Mouse (Mus musculus): ENCODE results near the gene Kdm4c. TPM values are rescaled to one million over a fixed set of nuclear protein-coding genes. Genes with fewer than 3 reads are reported as not detected.

Kdm4c gene
- polyA plus RNA-seq, 1 experiment from 2014 or later, result 14.0 TPM

- Histone ChIP-seq H3K9ac (ENCODE audit: low read length) (no peak overlapping the region), H3K27me3 (ENCODE audit: control insufficient read depth, insufficient read depth, low read length) (no peaks in the 10 kb centered on the region), H3K4me1 (ENCODE audit: control insufficient read depth, insufficient read depth, low read length) (no peaks in the 10 kb centered on the region), H3K36me3 (ENCODE audit: control insufficient read depth, insufficient read depth, low read length) (no peaks in the 10 kb centered on the region), H3K9me3 (ENCODE audit: control insufficient read depth, low read length) (no peaks in the 10 kb centered on the region), H3K4me2 (ENCODE audit: low read depth) (no peak overlapping the region), H3K27ac (ENCODE audit: low read depth, low read length) (no peak overlapping the region), H3K4me3 (ENCODE audit: low read depth, low read length) (no peak overlapping the region)
- no peak for DNase-seq (ENCODE audit: low spot score)
- 87% methylated on average over 3 of the region's 3 CpGs for WGBS
- no peak for ATAC-seq (ENCODE audit: insufficient read depth, low FRiP score, low TSS enrichment)
These were observed 45.6 kb downstream of the Kdm4c start for GRCm38 (mm10) chr4:74287851-74288250.

GRCm38 (mm10) chr4:74294726-74295125 lies 52.4 kb downstream of the Kdm4c start:
- Histone ChIP-seq H3K36me3 (ENCODE audit: control insufficient read depth, insufficient read depth, low read length) (no peaks in the 10 kb centered on the region), H3K4me1 (ENCODE audit: control insufficient read depth, insufficient read depth, low read length) (no peaks in the 10 kb centered on the region), H3K27me3 (ENCODE audit: control insufficient read depth, insufficient read depth, low read length) (no peaks in the 10 kb centered on the region), H3K4me2 (ENCODE audit: low read depth) (no peak overlapping the region), H3K9me3 (ENCODE audit: control insufficient read depth, low read length) (no peaks in the 10 kb centered on the region), H3K9ac (ENCODE audit: low read length) (no peak overlapping the region), H3K4me3 (ENCODE audit: low read depth, low read length) (no peak overlapping the region), H3K27ac (ENCODE audit: low read depth, low read length) (no peak overlapping the region)
- ATAC-seq (ENCODE audit: insufficient read depth, low FRiP score, low TSS enrichment) (no peak), DNase-seq (ENCODE audit: low spot score) (no peak)
- WGBS, result 84% methylated on average over 3 of the region's 3 CpGs

- Histone ChIP-seq H3K4me1 (ENCODE audit: control insufficient read depth, insufficient read depth, low read length) (no peaks in the 10 kb centered on the region), H3K27me3 (ENCODE audit: control insufficient read depth, insufficient read depth, low read length) (no peaks in the 10 kb centered on the region), H3K36me3 (ENCODE audit: control insufficient read depth, insufficient read depth, low read length) (no peaks in the 10 kb centered on the region), H3K9ac (ENCODE audit: low read length) (no peak overlapping the region), H3K9me3 (ENCODE audit: control insufficient read depth, low read length) (no peaks in the 10 kb centered on the region), H3K27ac (ENCODE audit: low read depth, low read length) (no peak overlapping the region), H3K4me3 (ENCODE audit: low read depth, low read length) (no peak overlapping the region), H3K4me2 (ENCODE audit: low read depth) (no peak overlapping the region)
- ATAC-seq (ENCODE audit: insufficient read depth, low FRiP score, low TSS enrichment) (no peak), DNase-seq (ENCODE audit: low spot score) (no peak)
- 93% methylated on average over 5 of the region's 5 CpGs for WGBS
These were observed 63.2 kb downstream of the Kdm4c start for GRCm38 (mm10) chr4:74305315-74306105.

- H3K27me3 ChIP-seq (ENCODE audit: control insufficient read depth, insufficient read depth, low read length), result no peaks in the 10 kb centered on the region
- H3K9me3 ChIP-seq (ENCODE audit: control insufficient read depth, low read length), result no peaks in the 10 kb centered on the region
- no peak overlapping the region for H3K4me3 ChIP-seq (ENCODE audit: low read depth, low read length)
- DNase-seq (ENCODE audit: low spot score) (no peak), ATAC-seq (ENCODE audit: insufficient read depth, low FRiP score, low TSS enrichment) (no peak)
- no peaks in the 10 kb centered on the region; the same call in 1 of the 2 replicates for H3K36me3 ChIP-seq (ENCODE audit: control insufficient read depth, insufficient read depth, low read length)
- 96% methylated on average over 5 of the region's 5 CpGs for WGBS
- no peak overlapping the region for H3K4me2 ChIP-seq (ENCODE audit: low read depth)
- H3K9ac ChIP-seq (ENCODE audit: low read length), result no peak overlapping the region
- H3K27ac ChIP-seq (ENCODE audit: low read depth, low read length), result no peak overlapping the region
- H3K4me1 ChIP-seq (ENCODE audit: control insufficient read depth, insufficient read depth, low read length), result no peaks in the 10 kb centered on the region
These were observed 68.8 kb downstream of the Kdm4c start for GRCm38 (mm10) chr4:74311135-74311534.

GRCm38 (mm10) chr4:74312858-74313257 lies 70.6 kb downstream of the Kdm4c start:
- Histone ChIP-seq H3K4me1 (ENCODE audit: control insufficient read depth, insufficient read depth, low read length) (no peaks in the 10 kb centered on the region), H3K9ac (ENCODE audit: low read length) (no peak overlapping the region), H3K9me3 (ENCODE audit: control insufficient read depth, low read length) (no peaks in the 10 kb centered on the region), H3K27ac (ENCODE audit: low read depth, low read length) (no peak overlapping the region), H3K4me2 (ENCODE audit: low read depth) (no peak overlapping the region), H3K27me3 (ENCODE audit: control insufficient read depth, insufficient read depth, low read length) (no peaks in the 10 kb centered on the region), H3K4me3 (ENCODE audit: low read depth, low read length) (no peak overlapping the region), H3K36me3 (ENCODE audit: control insufficient read depth, insufficient read depth, low read length) (no peaks in the 10 kb centered on the region; the same call in 1 of the 2 replicates)
- 91% methylated on average over 2 of the region's 2 CpGs for WGBS
- ATAC-seq (ENCODE audit: insufficient read depth, low FRiP score, low TSS enrichment) (no peak), DNase-seq (ENCODE audit: low spot score) (no peak)

GRCm38 (mm10) chr4:74315388-74315787 lies 73.1 kb downstream of the Kdm4c start:
- no peak overlapping the region for H3K4me3 ChIP-seq (ENCODE audit: low read depth, low read length)
- ATAC-seq (ENCODE audit: insufficient read depth, low FRiP score, low TSS enrichment) (no peak), DNase-seq (ENCODE audit: low spot score) (no peak)
- H3K9ac ChIP-seq (ENCODE audit: low read length), result no peak overlapping the region
- 96% methylated on average over 5 of the region's 5 CpGs for WGBS
- H3K27me3 ChIP-seq (ENCODE audit: control insufficient read depth, insufficient read depth, low read length), result no peaks in the 10 kb centered on the region
- H3K4me1 ChIP-seq (ENCODE audit: control insufficient read depth, insufficient read depth, low read length), result no peaks in the 10 kb centered on the region
- H3K9me3 ChIP-seq (ENCODE audit: control insufficient read depth, low read length), result no peaks in the 10 kb centered on the region
- no peaks in the 10 kb centered on the region; the same call in 1 of the 2 replicates for H3K36me3 ChIP-seq (ENCODE audit: control insufficient read depth, insufficient read depth, low read length)
- no peak overlapping the region for H3K27ac ChIP-seq (ENCODE audit: low read depth, low read length)
- H3K4me2 ChIP-seq (ENCODE audit: low read depth), result no peak overlapping the region

- Histone ChIP-seq H3K9me3 (ENCODE audit: control insufficient read depth, low read length) (no peaks in the 10 kb centered on the region), H3K9ac (ENCODE audit: low read length) (no peak overlapping the region), H3K27ac (ENCODE audit: low read depth, low read length) (no peak overlapping the region), H3K36me3 (ENCODE audit: control insufficient read depth, insufficient read depth, low read length) (no peaks in the 10 kb centered on the region; the same call in 1 of the 2 replicates), H3K4me3 (ENCODE audit: low read depth, low read length) (no peak overlapping the region), H3K27me3 (ENCODE audit: control insufficient read depth, insufficient read depth, low read length) (no peaks in the 10 kb centered on the region), H3K4me2 (ENCODE audit: low read depth) (no peak overlapping the region), H3K4me1 (ENCODE audit: control insufficient read depth, insufficient read depth, low read length) (no peaks in the 10 kb centered on the region)
- ATAC-seq (ENCODE audit: insufficient read depth, low FRiP score, low TSS enrichment), result no peak
- no peak for DNase-seq (ENCODE audit: low spot score)
- WGBS, result 87% methylated on average over 1 of the region's 1 CpGs
These were observed 77.0 kb downstream of the Kdm4c start for GRCm38 (mm10) chr4:74319313-74319712.

- 89% methylated on average over 4 of the region's 4 CpGs for WGBS
- H3K36me3 ChIP-seq (ENCODE audit: control insufficient read depth, insufficient read depth, low read length), result no peaks in the 10 kb centered on the region
- ATAC-seq (ENCODE audit: insufficient read depth, low FRiP score, low TSS enrichment) (no peak), DNase-seq (ENCODE audit: low spot score) (no peak)
- H3K4me1 ChIP-seq (ENCODE audit: control insufficient read depth, insufficient read depth, low read length), result no peaks in the 10 kb centered on the region
- H3K9ac ChIP-seq (ENCODE audit: low read length), result no peak overlapping the region
- H3K4me2 ChIP-seq (ENCODE audit: low read depth), result no peak overlapping the region
- no peak overlapping the region for H3K27ac ChIP-seq (ENCODE audit: low read depth, low read length)
- H3K27me3 ChIP-seq (ENCODE audit: control insufficient read depth, insufficient read depth, low read length), result no peaks in the 10 kb centered on the region
- no peaks in the 10 kb centered on the region for H3K9me3 ChIP-seq (ENCODE audit: control insufficient read depth, low read length)
- H3K4me3 ChIP-seq (ENCODE audit: low read depth, low read length), result no peak overlapping the region
These were observed 115.2 kb downstream of the Kdm4c start for GRCm38 (mm10) chr4:74357479-74357878.

- H3K27ac ChIP-seq (ENCODE audit: low read depth, low read length), result no peak overlapping the region
- H3K4me2 ChIP-seq (ENCODE audit: low read depth), result no peak overlapping the region
- 98% methylated on average over 3 of the region's 3 CpGs for WGBS
- no peak for ATAC-seq (ENCODE audit: insufficient read depth, low FRiP score, low TSS enrichment)
- no peaks in the 10 kb centered on the region for H3K27me3 ChIP-seq (ENCODE audit: control insufficient read depth, insufficient read depth, low read length)
- DNase-seq (ENCODE audit: low spot score), result no peak
- no peak overlapping the region for H3K4me3 ChIP-seq (ENCODE audit: low read depth, low read length)
- H3K9me3 ChIP-seq (ENCODE audit: control insufficient read depth, low read length), result no peaks in the 10 kb centered on the region
- H3K36me3 ChIP-seq (ENCODE audit: control insufficient read depth, insufficient read depth, low read length), result no peaks in the 10 kb centered on the region
- no peak overlapping the region for H3K9ac ChIP-seq (ENCODE audit: low read length)
- H3K4me1 ChIP-seq (ENCODE audit: control insufficient read depth, insufficient read depth, low read length), result no peaks in the 10 kb centered on the region
These were observed 118.0 kb downstream of the Kdm4c start for GRCm38 (mm10) chr4:74360274-74360673.
